In the genomic region with DNA sequence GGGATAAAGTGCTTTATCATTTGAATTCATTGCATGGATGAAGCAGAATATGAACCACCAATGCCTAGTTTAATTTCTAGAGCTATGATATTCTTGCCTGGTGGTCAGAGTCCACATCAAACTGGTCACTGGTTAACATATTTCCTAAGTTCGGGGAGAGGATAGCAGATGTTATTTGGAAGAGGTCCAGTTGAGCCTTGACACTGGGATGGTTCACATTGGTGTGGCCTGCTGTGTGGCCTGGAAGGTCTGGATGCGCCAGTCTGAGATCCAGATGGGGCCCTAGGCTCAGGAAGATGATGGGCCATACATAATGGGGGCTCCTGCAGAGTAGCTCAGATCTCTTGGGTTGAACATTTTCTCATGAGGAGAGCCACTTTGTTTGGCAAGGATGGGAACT, we compare ENCODE assay signal across 23 mouse cellular contexts.
DNase-seq lines count a peak whose midpoint lies in the region; ATAC-seq and TF ChIP-seq lines count a peak whose summit lies in the region.
"Had no signal": no experiment of that assay in that cellular context is flagged by ENCODE, and none has a peak within 500 bp of the region (broad histone marks: within the 10 kb centered on the region; RNA-seq: fewer than 3 reads in every experiment).

No protein-coding gene starts in this region.

- H3K4me2 ChIP-seq in kidney, embryonic 14.5 days (replicated peaks; ENCODE audit: low read depth, low read length), result no peak overlapping the region
- H3K4me2 ChIP-seq: embryonic facial prominence, embryonic 12.5 days; embryonic facial prominence, embryonic 15.5 days; heart, embryonic 11.5 days; hindbrain, embryonic 13.5 days had no signal

- 90% methylated on average over 2 of the region's 2 CpGs for WGBS in kidney, embryonic 14.5 days
- 30% methylated on average over 2 of the region's 2 CpGs for WGBS in liver, adult 2 months

- no peak for TF ChIP-seq POLR2A in liver, adult 2 months (IDR thresholded peaks at IDR 0.05; ENCODE audit: extremely low read depth, insufficient read depth, low read length)

- TF ChIP-seq CTCF in liver, adult 2 months (IDR thresholded peaks at IDR 0.05; ENCODE audit: low read depth, low read length), result no peak

- no peak overlapping the region for H3K27ac ChIP-seq in kidney, embryonic 14.5 days (ENCODE audit: low read depth, low read length)
- H3K27ac ChIP-seq in liver, adult 2 months (replicated peaks; ENCODE audit: insufficient read depth, low read depth, low read length), result peak overlapping the region; percentile 86
- H3K27ac ChIP-seq: embryonic facial prominence, embryonic 12.5 days; embryonic facial prominence, embryonic 15.5 days; gastrocnemius, adult 2 months; hindbrain, embryonic 10.5 days; hindbrain, embryonic 13.5 days had no signal

- H3K9me3 ChIP-seq in kidney, embryonic 14.5 days (ENCODE audit: control insufficient read depth, low read length), result no peaks in the 10 kb centered on the region
- H3K9me3 ChIP-seq: embryonic facial prominence, embryonic 12.5 days; embryonic facial prominence, embryonic 15.5 days; hindbrain, embryonic 10.5 days; hindbrain, embryonic 13.5 days had no signal

- H3K4me3 ChIP-seq in kidney, embryonic 14.5 days (ENCODE audit: low read length), result no peak overlapping the region
- no peak overlapping the region for H3K4me3 ChIP-seq in liver, adult 2 months (ENCODE audit: insufficient read depth, low read depth, low read length)
- H3K4me3 ChIP-seq: embryonic facial prominence, embryonic 12.5 days; embryonic facial prominence, embryonic 15.5 days; gastrocnemius, adult 2 months; hindbrain, embryonic 10.5 days; hindbrain, embryonic 13.5 days had no signal

- no peak for ATAC-seq in kidney, embryonic 14.5 days (ENCODE audit: low FRiP score, low TSS enrichment)
- ATAC-seq: CD4-positive, CD25-positive, alpha-beta regulatory T cell, adult 4 months; forebrain, embryonic 14.5 days; forebrain, postnatal 0 days had no signal

- H3K4me1 ChIP-seq in kidney, embryonic 14.5 days (ENCODE audit: control insufficient read depth, insufficient read depth, low read length), result peaks cover 5% of the 10 kb centered on the region; the same call in 1 of the 2 replicates
- peaks cover 39% of the 10 kb centered on the region for H3K4me1 ChIP-seq in liver, adult 2 months (ENCODE audit: control insufficient read depth, insufficient read depth, low read length)
- H3K4me1 ChIP-seq: embryonic facial prominence, embryonic 15.5 days had no signal

- no peak overlapping the region for H3K9ac ChIP-seq in kidney, embryonic 14.5 days (ENCODE audit: low read depth, low read length)
- no peak overlapping the region for H3K9ac ChIP-seq in liver, adult 2 months (ENCODE audit: low read depth, low read length)
- H3K9ac ChIP-seq: embryonic facial prominence, embryonic 12.5 days; embryonic facial prominence, embryonic 15.5 days; forebrain, postnatal 0 days; hindbrain, embryonic 13.5 days had no signal

- intact Hi-C loops in heart, postnatal 36 days (cut with DNase I), result no loop called here

- peak; percentile 64 to 75 for DNase-seq in kidney, adult 8-10 months
- DNase-seq in liver, adult 2 months (ENCODE audit: extremely low read depth, low read depth, low spot score), result peak; percentile 96
- DNase-seq in liver, result no peak
- peak; percentile 56 for DNase-seq in kidney, postnatal 14 days
- peak; percentile 45 to 66 for DNase-seq in kidney, postnatal 25 days
- no peak for DNase-seq in heart, postnatal 36 days
- DNase-seq: adrenal gland, adult 2 months; cerebellum, adult 11 months; cerebellum, adult 2 months; cerebellum, adult 9-11 months; cerebellum, postnatal 25 days; forebrain, postnatal 0 days; gastrocnemius, adult 2 months; gastrocnemius, postnatal 14 days; heart, adult 11 months had no signal

- H3K27me3 ChIP-seq in kidney, embryonic 14.5 days (ENCODE audit: control insufficient read depth, insufficient read depth, low read length), result no peaks in the 10 kb centered on the region
- no peaks in the 10 kb centered on the region for H3K27me3 ChIP-seq in liver, adult 2 months (ENCODE audit: control insufficient read depth, insufficient read depth, low read length)
- H3K27me3 ChIP-seq: embryonic facial prominence, embryonic 12.5 days; embryonic facial prominence, embryonic 15.5 days had no signal

- H3K79me2 ChIP-seq in liver, adult 2 months (ENCODE audit: control insufficient read depth, insufficient read depth, low read length), result no peaks in the 10 kb centered on the region

- H3K36me3 ChIP-seq in kidney, embryonic 14.5 days (ENCODE audit: control insufficient read depth, insufficient read depth, low read length), result no peaks in the 10 kb centered on the region
- no peaks in the 10 kb centered on the region for H3K36me3 ChIP-seq in liver, adult 2 months (ENCODE audit: control insufficient read depth, insufficient read depth, low read length)
- H3K36me3 ChIP-seq: embryonic facial prominence, embryonic 12.5 days; embryonic facial prominence, embryonic 15.5 days; hindbrain, embryonic 10.5 days; hindbrain, embryonic 13.5 days had no signal

Comparison
In these comparisons a context has a peak if more than half of its experiments do, and no peak if none do; other contexts are left out.
1. DNase-seq: peak in kidney, adult 8-10 months (2 of 2), liver, adult 2 months (single experiment), kidney, postnatal 14 days (single experiment) and kidney, postnatal 25 days (2 of 2); none in liver (single experiment) and heart, postnatal 36 days (0 of 2).